Mouse (Mus musculus): Measurements from ENCODE around the gene Gm37240.

GRCm38 (mm10) chr3:84695867-84696361 is 1191.4 kb downstream of the Gm37240 start:
- TF ChIP-seq CTCF (IDR thresholded peaks at IDR 0.05; ENCODE audit: borderline replicate concordance, insufficient read depth, low read depth, low read length) (no peak), POLR2A (IDR thresholded peaks at IDR 0.05; ENCODE audit: borderline replicate concordance, insufficient read depth, low read length) (no peak)
